Mouse (Mus musculus) embryonic fibroblast, embryonic 13.5 days (primary cell): Measurements from ENCODE around the gene Fuca2.

Experiments used
- CTCF ChIP-seq: IDR thresholded peaks from 2 replicates; pipeline ENCODE4 v1.5.1; 2011; ENCODE audit warnings: mild to moderate bottlenecking, control low read depth, low read length, moderate library complexity, borderline replicate concordance; ENCODE audit not compliant: insufficient read depth
- POLR2A ChIP-seq: IDR thresholded peaks from 2 replicates; pipeline ENCODE4 v1.6.1; 2011; ENCODE audit warnings: low read depth, mild to moderate bottlenecking, control low read depth, low read length, moderate library complexity

- no peak for TF ChIP-seq POLR2A
- no peak for TF ChIP-seq CTCF
Measured at GRCm38 (mm10) chr10:13479341-13479740, 20.0 kb upstream of the Fuca2 start.
